Mouse (Mus musculus) midbrain, postnatal 0 days (tissue): ENCODE measurements around the gene Lrch1. TPM values are rescaled to one million over a fixed set of nuclear protein-coding genes. Genes with fewer than 3 reads are reported as not detected.

Experiments used
- ATAC-seq: fragments of 200-750 bp; cut with Nextera tagmentation; 2 replicates; pipeline ENCODE4 v1.8.0; 2017; ENCODE audit warnings: moderate number of reproducible peaks, mild to moderate bottlenecking, moderate TSS enrichment, moderate library complexity; ENCODE audit not compliant: low FRiP score
- DNase-seq: peaks from one replicate; pipeline ENCODE4 v3.0.0-alpha.2; 2015; ENCODE audit warnings: low spot score
- H3K27ac ChIP-seq: fragments of 300-500 bp; sonication (generic); 2 replicates; pipeline ENCODE4 v1.5.1; 2014; ENCODE audit warnings: low read depth, mild to moderate bottlenecking, low read length, mixed read lengths
- H3K27me3 ChIP-seq: fragments of 300-500 bp; sonication (generic); 2 replicates; pipeline ENCODE4 v1.6.1; 2014; ENCODE audit warnings: low read length, control low read depth, mixed read lengths; ENCODE audit not compliant: insufficient read depth
- H3K36me3 ChIP-seq: fragments of 300-500 bp; sonication (generic); 2 replicates; pipeline ENCODE4 v1.6.1; 2014; ENCODE audit warnings: low read length, control low read depth, mixed read lengths; ENCODE audit not compliant: insufficient read depth
- H3K4me1 ChIP-seq: fragments of 300-500 bp; sonication (generic); 2 replicates; pipeline ENCODE4 v1.6.1; 2014; ENCODE audit warnings: mild to moderate bottlenecking, control low read depth, antibody characterized with exemption, low read length, mixed read lengths; ENCODE audit not compliant: insufficient read depth
- H3K4me2 ChIP-seq: fragments of 300-500 bp; sonication (generic); 2 replicates; pipeline ENCODE4 v1.6.1; 2014; ENCODE audit warnings: low read depth, mild to moderate bottlenecking, low read length, mixed read lengths; ENCODE audit not compliant: poor library complexity, severe bottlenecking
- H3K4me3 ChIP-seq: fragments of 300-500 bp; sonication (generic); 2 replicates; pipeline ENCODE4 v1.5.1; 2014; ENCODE audit warnings: low read depth, mild to moderate bottlenecking, low read length, moderate library complexity
- H3K9ac ChIP-seq: fragments of 300-500 bp; sonication (generic); replicated peaks from 2 replicates; pipeline ENCODE4 v1.6.1; 2014; ENCODE audit warnings: mild to moderate bottlenecking, low read length, moderate library complexity, mixed read lengths; ENCODE audit not compliant: poor library complexity, severe bottlenecking
- H3K9me3 ChIP-seq: fragments of 300-500 bp; sonication (generic); 2 replicates; pipeline ENCODE4 v1.6.1; 2016; ENCODE audit warnings: low read length, control low read depth
- CTCF ChIP-seq: IDR thresholded peaks from 2 replicates; pipeline ENCODE4 v1.5.1; 2016; ENCODE audit warnings: antibody characterized with exemption, mild to moderate bottlenecking
- WGBS: fragments of 180-500 bp; shearing (Covaris S2); extraction: QIAGEN DNeasy Blood & Tissue Kit; methylation state at CpG from one replicate; pipeline ENCODE4 v1.1.7; 2014; 5-methylcytosine and 5-hydroxymethylcytosine counted together
- polyA plus RNA-seq: library from polyadenylated mRNA; unstranded; fragments of >200 nt; fragmentation: Nextera tagmentation; extraction: Ambion mirVana; gene quantifications from 2 replicates; pipeline ENCODE4 v1.2.1, GENCODE M21; 2015
- total RNA-seq: library from RNA; depleted of rRNA; stranded (reverse); fragments of >200 nt; gene quantifications from 2 replicates; pipeline ENCODE4 v1.2.3, GENCODE M21; 2014

Gene Lrch1
- total and polyA plus RNA-seq, 2 experiments from 2014 or later = 15.7 to 21.7 TPM

DNA sequence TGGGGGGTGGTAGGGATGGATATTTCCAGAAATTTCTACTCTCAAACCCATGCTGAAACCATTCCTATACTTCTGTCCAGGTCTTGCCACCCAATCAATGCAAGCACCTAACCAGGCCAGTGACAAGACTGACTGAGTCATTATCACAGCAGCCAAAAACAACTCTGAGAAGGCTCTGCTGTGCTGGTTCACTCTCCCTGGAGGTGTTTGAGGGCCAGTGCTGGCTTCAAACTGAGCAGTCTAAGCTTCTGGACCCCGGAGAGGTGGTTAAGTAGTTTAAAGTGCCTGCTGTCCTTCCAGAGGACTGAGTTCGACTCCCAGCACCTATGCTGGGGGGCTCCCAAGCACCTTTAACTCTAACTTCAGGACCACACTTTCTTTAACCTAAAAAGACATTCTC lies 107.3 kb downstream of the Lrch1 start:
- H3K4me3 ChIP-seq = no peak overlapping the region
- H3K9ac ChIP-seq = no peak overlapping the region
- 80% methylated on average over 2 of the region's 2 CpGs for WGBS
- no peaks in the 10 kb centered on the region for H3K4me1 ChIP-seq
- DNase-seq (no peak), ATAC-seq (no peak)
- H3K9me3 ChIP-seq = no peaks in the 10 kb centered on the region
- H3K36me3 ChIP-seq = no peaks in the 10 kb centered on the region
- H3K4me2 ChIP-seq = no peak overlapping the region
- no peak overlapping the region for H3K27ac ChIP-seq
- no peaks in the 10 kb centered on the region for H3K27me3 ChIP-seq
- no peak for TF ChIP-seq CTCF

DNA sequence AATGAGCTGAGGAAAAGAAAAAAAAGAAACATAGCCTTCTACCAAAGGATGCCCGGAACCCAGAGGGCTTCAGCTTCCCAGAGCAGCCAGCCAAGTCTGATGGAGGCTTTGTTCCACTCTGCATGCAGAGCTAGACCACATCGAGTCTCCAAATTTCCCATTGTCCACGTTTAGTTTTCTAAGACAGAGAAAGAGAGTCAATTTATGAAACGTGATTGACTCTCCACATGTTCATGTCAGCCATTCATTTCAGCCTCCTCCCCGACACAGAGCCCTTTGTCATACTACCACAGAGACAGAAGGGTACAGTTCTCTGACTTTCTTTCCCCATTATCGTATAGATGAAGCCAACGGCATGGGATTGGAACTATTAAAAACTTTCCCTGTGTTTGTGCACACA lies 108.9 kb downstream of the Lrch1 start:
- Histone ChIP-seq H3K36me3 (no peaks in the 10 kb centered on the region), H3K4me1 (no peaks in the 10 kb centered on the region), H3K27ac (no peak overlapping the region), H3K4me3 (no peak overlapping the region), H3K27me3 (no peaks in the 10 kb centered on the region), H3K4me2 (no peak overlapping the region), H3K9me3 (no peaks in the 10 kb centered on the region), H3K9ac (no peak overlapping the region)
- ATAC-seq = no peak
- TF ChIP-seq CTCF = no peak
- no peak for DNase-seq
- 82% methylated on average over 7 of the region's 7 CpGs for WGBS

DNA sequence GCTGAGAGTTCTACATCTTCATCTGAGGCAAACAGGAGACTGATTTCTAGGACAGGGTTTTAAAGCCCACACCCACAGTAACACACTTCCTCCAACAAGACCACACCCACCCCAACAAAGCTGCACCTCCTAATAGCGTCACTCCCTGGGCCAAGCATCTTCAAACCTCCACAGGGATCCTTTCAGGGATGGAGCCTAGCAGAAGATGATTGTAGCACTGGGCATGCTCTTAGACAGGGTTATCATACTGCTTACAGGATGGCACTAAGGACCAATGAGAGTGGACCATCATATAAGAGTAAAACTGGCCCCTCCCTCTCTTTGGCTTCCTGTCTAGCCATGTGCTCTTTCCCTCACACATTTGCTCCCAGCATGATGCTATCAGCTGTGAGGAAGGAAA lies 112.7 kb downstream of the Lrch1 start:
- Histone ChIP-seq H3K36me3 (no peaks in the 10 kb centered on the region), H3K4me2 (no peak overlapping the region), H3K27me3 (no peaks in the 10 kb centered on the region), H3K27ac (no peak overlapping the region), H3K9me3 (no peaks in the 10 kb centered on the region), H3K9ac (no peak overlapping the region), H3K4me3 (no peak overlapping the region), H3K4me1 (no peaks in the 10 kb centered on the region)
- no peak for TF ChIP-seq CTCF
- no peak for ATAC-seq
- DNase-seq = no peak
- 75% methylated on average over 1 of the region's 1 CpGs for WGBS

DNA sequence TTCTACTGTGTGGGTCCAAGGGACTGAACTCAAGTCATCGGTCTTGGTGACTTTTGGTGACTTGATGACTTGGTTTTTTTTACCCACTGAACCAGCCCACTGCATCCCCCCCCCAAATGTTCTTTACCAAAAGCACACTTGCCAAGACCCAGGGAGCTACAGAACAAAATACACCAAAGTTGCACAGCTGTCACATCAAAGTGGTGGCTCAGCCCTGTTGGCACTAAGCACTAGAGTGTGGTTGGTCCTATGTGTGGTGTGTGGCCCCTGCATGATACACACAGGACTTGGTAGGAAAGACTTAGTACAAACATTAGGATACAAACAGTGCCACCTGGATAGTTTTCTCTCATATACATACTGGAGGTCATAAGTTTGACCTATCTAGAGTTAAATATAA lies 113.5 kb downstream of the Lrch1 start:
- no peak for DNase-seq
- no peaks in the 10 kb centered on the region for H3K36me3 ChIP-seq
- no peak overlapping the region for H3K4me2 ChIP-seq
- 100% methylated on average over 1 of the region's 1 CpGs for WGBS
- H3K4me3 ChIP-seq = no peak overlapping the region
- no peaks in the 10 kb centered on the region for H3K9me3 ChIP-seq
- no peak overlapping the region for H3K9ac ChIP-seq
- no peak overlapping the region for H3K27ac ChIP-seq
- no peaks in the 10 kb centered on the region for H3K27me3 ChIP-seq
- ATAC-seq = no peak
- TF ChIP-seq CTCF = no peak
- H3K4me1 ChIP-seq = no peaks in the 10 kb centered on the region

DNA sequence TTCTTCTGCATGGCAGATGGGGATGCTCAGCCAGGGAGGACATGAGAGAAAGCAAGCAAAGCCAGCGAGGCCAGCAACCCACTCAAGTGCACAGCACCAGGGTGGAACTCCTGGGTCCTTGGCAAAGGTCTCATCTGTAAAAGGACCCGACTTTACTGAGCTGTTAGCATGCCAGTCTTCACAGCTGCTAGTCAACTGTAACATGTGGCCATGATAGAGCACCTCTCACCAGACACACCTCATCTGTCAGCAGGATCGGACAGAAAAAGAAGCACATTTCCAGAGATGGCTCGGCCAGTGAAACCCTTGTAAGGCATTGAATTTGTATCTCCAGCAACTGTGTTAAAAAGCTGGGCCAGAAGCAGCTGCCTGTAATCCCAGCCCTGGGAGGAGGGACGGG lies 116.0 kb downstream of the Lrch1 start:
- H3K4me3 ChIP-seq = no peak overlapping the region
- no peaks in the 10 kb centered on the region for H3K9me3 ChIP-seq
- H3K4me2 ChIP-seq = no peak overlapping the region
- no peaks in the 10 kb centered on the region for H3K4me1 ChIP-seq
- no peak overlapping the region for H3K9ac ChIP-seq
- WGBS = 82% methylated on average over 5 of the region's 5 CpGs
- DNase-seq (no peak), ATAC-seq (no peak)
- no peak for TF ChIP-seq CTCF
- H3K27ac ChIP-seq = no peak overlapping the region
- H3K27me3 ChIP-seq = no peaks in the 10 kb centered on the region
- H3K36me3 ChIP-seq = no peaks in the 10 kb centered on the region

DNA sequence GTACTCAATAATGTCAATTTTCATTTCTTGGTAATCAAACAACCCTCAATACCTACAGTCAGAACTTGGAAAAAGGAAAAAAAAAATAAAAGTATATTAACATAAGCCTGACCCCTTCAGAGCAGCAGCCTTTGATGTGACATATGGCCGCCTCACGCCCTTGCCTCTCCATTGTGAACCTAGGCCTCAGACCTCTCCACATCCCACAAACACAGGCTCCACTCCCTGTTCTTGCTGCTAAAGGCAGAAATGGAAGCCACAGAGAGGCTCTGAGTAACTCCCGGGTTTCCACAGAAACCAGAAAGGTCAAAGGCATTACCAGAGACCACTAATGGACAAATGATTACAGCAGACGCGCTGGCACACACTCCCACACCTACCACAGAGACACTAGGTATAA lies 116.6 kb downstream of the Lrch1 start:
- WGBS = 76% methylated on average over 5 of the region's 5 CpGs
- no peak for TF ChIP-seq CTCF
- Histone ChIP-seq H3K27me3 (no peaks in the 10 kb centered on the region), H3K9me3 (no peaks in the 10 kb centered on the region), H3K4me1 (no peaks in the 10 kb centered on the region), H3K9ac (no peak overlapping the region), H3K4me3 (no peak overlapping the region), H3K4me2 (no peak overlapping the region), H3K36me3 (no peaks in the 10 kb centered on the region), H3K27ac (no peak overlapping the region)
- no peak for DNase-seq
- no peak for ATAC-seq

DNA sequence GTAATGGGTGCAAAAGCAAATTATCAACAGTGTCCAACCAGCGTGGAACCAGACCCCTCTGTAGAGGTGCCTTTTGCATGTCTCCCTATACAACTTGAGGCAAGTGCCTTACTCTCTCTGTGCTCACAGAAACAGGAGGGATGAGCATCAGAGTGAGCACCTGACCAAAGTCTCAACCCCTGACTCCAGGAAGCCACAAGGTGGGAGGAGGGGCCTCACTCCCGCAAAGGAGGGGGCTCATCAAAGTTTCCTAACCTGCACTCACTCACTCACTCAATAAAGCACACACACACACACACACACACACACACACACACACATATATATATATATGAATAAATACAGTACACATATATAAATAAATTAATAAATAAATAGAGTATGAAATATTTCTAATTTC lies 117.1 kb downstream of the Lrch1 start:
- TF ChIP-seq CTCF = no peak
- H3K27me3 ChIP-seq = no peaks in the 10 kb centered on the region
- H3K4me3 ChIP-seq = no peak overlapping the region
- no peaks in the 10 kb centered on the region for H3K9me3 ChIP-seq
- ATAC-seq (no peak), DNase-seq (no peak)
- H3K4me2 ChIP-seq = no peak overlapping the region
- H3K4me1 ChIP-seq = no peaks in the 10 kb centered on the region
- H3K27ac ChIP-seq = no peak overlapping the region
- no peak overlapping the region for H3K9ac ChIP-seq
- H3K36me3 ChIP-seq = no peaks in the 10 kb centered on the region
- WGBS = 86% methylated on average over 2 of the region's 2 CpGs
